Mouse (Mus musculus) kidney, embryonic 16.5 days (tissue): ENCODE measurements at regions not wholly inside any gene's neighbourhood (a gene's known extent, or its start where the extent isn't known, plus 50 kb on each side); places are given as distances from the start of the nearest gene placed in this dataset.

Experiments used
- ATAC-seq: fragments of 200-750 bp; cut with Nextera tagmentation; 2 replicates; pipeline ENCODE4 v1.8.0; 2017; ENCODE audit warnings: moderate TSS enrichment; ENCODE audit not compliant: low FRiP score, low TSS enrichment
- H3K27ac ChIP-seq: fragments of 300-500 bp; sonication (generic); 2 replicates; pipeline ENCODE4 v1.5.1; 2014; ENCODE audit warnings: low read length
- H3K27me3 ChIP-seq: fragments of 300-500 bp; sonication (generic); 2 replicates; pipeline ENCODE4 v1.6.1; 2014; ENCODE audit warnings: low read length, control low read depth, mixed read lengths; ENCODE audit not compliant: insufficient read depth
- H3K36me3 ChIP-seq: fragments of 300-500 bp; sonication (generic); 2 replicates; pipeline ENCODE4 v1.6.1; 2014; ENCODE audit warnings: low read length, control low read depth, mixed read lengths; ENCODE audit not compliant: insufficient read depth
- H3K4me1 ChIP-seq: fragments of 300-500 bp; sonication (generic); 2 replicates; pipeline ENCODE4 v1.6.1; 2014; ENCODE audit warnings: low read length, control low read depth, mixed read lengths; ENCODE audit not compliant: insufficient read depth
- H3K4me2 ChIP-seq: fragments of 300-500 bp; sonication (generic); replicated peaks from 2 replicates; pipeline ENCODE4 v1.6.1; 2014; ENCODE audit warnings: low read depth, low read length
- H3K4me3 ChIP-seq: fragments of 300-500 bp; sonication (generic); 2 replicates; pipeline ENCODE4 v1.5.1; 2014; ENCODE audit warnings: mild to moderate bottlenecking, low read length
- H3K9ac ChIP-seq: fragments of 300-500 bp; sonication (generic); replicated peaks from 2 replicates; pipeline ENCODE4 v1.6.1; 2014; ENCODE audit warnings: low read length
- H3K9me3 ChIP-seq: fragments of 300-500 bp; sonication (generic); 2 replicates; pipeline ENCODE4 v1.6.1; 2016; ENCODE audit warnings: low read length, control low read depth
- WGBS: fragments of 180-500 bp; shearing (Covaris S2); extraction: QIAGEN DNeasy Blood & Tissue Kit; methylation state at CpG from one replicate; pipeline ENCODE4 v1.1.7; 2014; 5-methylcytosine and 5-hydroxymethylcytosine counted together

DNA sequence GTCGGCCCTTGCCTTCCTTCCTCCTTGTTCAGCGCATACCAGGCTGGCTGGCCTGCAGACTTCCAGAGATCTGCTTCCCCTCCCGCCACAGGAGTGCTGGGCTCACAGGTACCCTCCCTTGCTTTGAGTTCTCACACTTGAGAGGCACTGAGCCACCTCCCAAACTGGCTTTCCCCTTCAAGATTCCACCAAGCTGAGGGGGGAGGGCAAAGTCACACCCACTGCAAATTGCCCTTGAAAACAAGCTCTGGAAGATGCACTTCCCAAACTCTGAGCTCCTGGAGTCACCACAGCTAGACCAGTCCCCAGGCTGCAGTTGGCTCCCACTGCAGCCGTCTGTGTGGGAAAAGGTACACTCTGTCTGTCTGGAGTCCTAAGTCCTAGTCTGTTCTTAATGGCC is 142.1 kb upstream of the Slc22a12 start:
- 32% methylated on average over 4 of the region's 4 CpGs for WGBS

DNA sequence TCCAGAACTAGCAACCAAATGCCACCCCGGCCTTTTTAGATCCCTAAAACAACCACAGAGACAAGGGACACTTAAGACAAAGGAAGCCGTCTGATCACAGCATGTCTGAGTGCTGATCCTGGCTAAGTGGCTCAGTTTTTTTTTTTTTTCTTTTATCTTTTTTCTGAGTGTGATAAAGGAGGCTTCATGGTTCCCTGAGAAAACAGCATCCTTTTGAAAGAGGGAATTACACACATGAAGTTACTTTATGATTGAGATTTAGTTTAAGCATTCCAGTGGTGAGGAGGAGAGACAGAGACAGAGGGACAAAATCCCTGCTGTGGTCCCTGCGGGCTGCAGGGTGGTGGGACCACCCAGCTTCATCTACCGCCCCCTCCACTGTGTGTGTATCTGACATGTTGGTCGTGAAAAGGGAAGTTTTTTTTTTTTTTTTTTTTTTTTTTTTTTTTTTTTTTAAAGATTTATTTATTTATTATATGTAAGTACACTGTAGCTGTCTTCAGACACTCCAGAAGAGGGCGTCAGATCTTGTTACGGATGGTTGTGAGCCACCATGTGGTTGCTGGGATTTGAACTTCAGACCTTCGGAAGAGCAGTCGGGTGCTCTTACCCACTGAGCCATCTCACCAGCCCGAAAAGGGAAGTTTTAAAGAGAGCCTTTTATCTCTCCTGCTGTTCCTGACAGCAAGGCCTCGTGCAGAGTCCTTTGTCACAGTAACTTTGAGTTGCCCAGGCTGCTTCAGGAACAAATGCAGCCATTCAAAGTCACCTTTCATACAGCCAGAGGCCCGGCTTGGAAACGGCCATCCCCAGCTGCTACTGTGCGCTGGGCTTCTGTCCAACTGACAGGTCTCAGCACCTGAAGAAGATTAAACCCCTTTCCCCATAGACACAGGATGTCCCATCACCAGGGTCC is 136.8 kb upstream of the Slc22a12 start:
- H3K27me3 ChIP-seq, result no peaks in the 10 kb centered on the region
- no peak overlapping the region for H3K4me2 ChIP-seq
- WGBS, result 47% methylated on average over 12 of the region's 14 CpGs
- H3K27ac ChIP-seq, result no peak overlapping the region
- no peaks in the 10 kb centered on the region for H3K9me3 ChIP-seq
- no peak for ATAC-seq
- no peak overlapping the region for H3K4me3 ChIP-seq
- H3K9ac ChIP-seq, result no peak overlapping the region
- H3K36me3 ChIP-seq, result no peaks in the 10 kb centered on the region
- no peaks in the 10 kb centered on the region for H3K4me1 ChIP-seq

More for the DNA sequence above, 142.1 kb upstream of the Slc22a12 start:
- H3K9ac ChIP-seq, result no peak overlapping the region
- H3K27me3 ChIP-seq, result 0 out of 2 replicates have a peak, but pooled peaks cover 5% of the 10 kb centered on the region
- no peak overlapping the region for H3K4me2 ChIP-seq
- no peaks in the 10 kb centered on the region for H3K36me3 ChIP-seq
- no peaks in the 10 kb centered on the region for H3K4me1 ChIP-seq
- no peak for ATAC-seq
- no peak overlapping the region for H3K27ac ChIP-seq
- H3K9me3 ChIP-seq, result no peaks in the 10 kb centered on the region
- H3K4me3 ChIP-seq, result no peak overlapping the region

- 82% methylated on average over 12 of the region's 12 CpGs for WGBS
- no peaks in the 10 kb centered on the region for H3K4me1 ChIP-seq
- no peak overlapping the region for H3K9ac ChIP-seq
- H3K27me3 ChIP-seq, result no peaks in the 10 kb centered on the region
- H3K27ac ChIP-seq, result no peak overlapping the region
- H3K36me3 ChIP-seq, result no peaks in the 10 kb centered on the region
- no peak overlapping the region for H3K4me2 ChIP-seq
- no peak overlapping the region for H3K4me3 ChIP-seq
- no peak for ATAC-seq
- no peaks in the 10 kb centered on the region for H3K9me3 ChIP-seq
These were observed 134.7 kb upstream of the Slc22a12 start for GRCm38 (mm10) chr19:6677511-6677910.

GRCm38 (mm10) chr19:6675586-6675985 is 132.8 kb upstream of the Slc22a12 start:
- no peaks in the 10 kb centered on the region for H3K9me3 ChIP-seq
- WGBS, result 47% methylated on average over 3 of the region's 3 CpGs
- no peaks in the 10 kb centered on the region for H3K27me3 ChIP-seq
- H3K4me2 ChIP-seq, result no peak overlapping the region
- no peak overlapping the region for H3K4me3 ChIP-seq
- no peak overlapping the region for H3K9ac ChIP-seq
- no peak overlapping the region for H3K27ac ChIP-seq
- no peak for ATAC-seq
- H3K4me1 ChIP-seq, result no peaks in the 10 kb centered on the region
- no peaks in the 10 kb centered on the region for H3K36me3 ChIP-seq

GRCm38 (mm10) chr19:6671696-6672095 is 128.9 kb upstream of the Slc22a12 start:
- Histone ChIP-seq H3K4me1 (no peaks in the 10 kb centered on the region), H3K27me3 (no peaks in the 10 kb centered on the region), H3K9me3 (no peaks in the 10 kb centered on the region), H3K9ac (no peak overlapping the region), H3K4me2 (no peak overlapping the region), H3K4me3 (no peak overlapping the region), H3K27ac (no peak overlapping the region), H3K36me3 (no peaks in the 10 kb centered on the region)
- no peak for ATAC-seq
- WGBS, result 85% methylated on average over 6 of the region's 6 CpGs

DNA sequence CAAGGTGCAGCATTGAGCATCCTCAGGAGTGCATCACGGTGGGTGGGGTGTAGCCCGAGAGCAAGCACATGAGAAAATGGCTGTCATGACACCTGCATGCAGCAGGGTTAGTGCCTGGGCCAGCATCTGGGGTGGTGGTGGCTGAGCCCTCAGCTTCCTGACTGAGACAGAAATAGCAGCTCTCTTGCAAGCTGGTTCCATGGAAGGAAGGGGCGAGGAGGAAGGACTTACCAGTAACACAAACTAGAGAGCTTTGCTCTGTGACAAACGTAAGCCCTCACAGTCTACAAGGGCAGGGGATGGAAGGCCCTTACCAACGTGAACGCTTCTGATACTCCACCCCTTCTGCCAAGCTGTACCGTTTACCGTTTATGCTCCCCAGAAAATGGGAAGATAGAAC is 127.0 kb upstream of the Slc22a12 start:
- 74% methylated on average over 8 of the region's 8 CpGs for WGBS
- no peaks in the 10 kb centered on the region for H3K4me1 ChIP-seq
- ATAC-seq, result no peak
- H3K9me3 ChIP-seq, result no peaks in the 10 kb centered on the region
- no peak overlapping the region for H3K4me2 ChIP-seq
- H3K36me3 ChIP-seq, result no peaks in the 10 kb centered on the region
- H3K4me3 ChIP-seq, result no peak overlapping the region
- no peak overlapping the region for H3K9ac ChIP-seq
- no peaks in the 10 kb centered on the region for H3K27me3 ChIP-seq
- H3K27ac ChIP-seq, result no peak overlapping the region

DNA sequence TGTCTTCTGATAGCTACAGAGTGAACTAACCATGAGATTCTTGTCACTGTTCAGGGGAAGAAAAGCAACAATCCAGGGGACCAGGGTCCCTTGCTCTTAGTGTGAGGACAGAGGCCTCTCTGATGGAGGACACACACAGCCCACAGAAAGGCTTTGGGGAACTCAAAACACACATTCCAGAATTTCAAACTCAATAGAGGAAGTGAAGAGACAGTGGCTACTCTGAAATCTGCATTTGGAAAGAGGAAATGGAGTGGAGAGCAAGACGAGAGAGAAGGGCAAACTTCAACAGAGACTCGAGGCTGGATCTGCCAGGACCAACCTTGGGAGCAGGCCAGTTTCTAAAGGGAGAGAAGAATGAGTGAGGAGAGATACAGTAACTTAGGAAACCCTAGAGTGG is 125.7 kb upstream of the Slc22a12 start:
- Histone ChIP-seq H3K4me1 (no peaks in the 10 kb centered on the region), H3K27ac (no peak overlapping the region), H3K9me3 (no peaks in the 10 kb centered on the region), H3K4me2 (no peak overlapping the region), H3K36me3 (no peaks in the 10 kb centered on the region), H3K27me3 (no peaks in the 10 kb centered on the region), H3K4me3 (no peak overlapping the region), H3K9ac (no peak overlapping the region)
- no peak for ATAC-seq
- WGBS, result 75% methylated on average over 2 of the region's 2 CpGs

DNA sequence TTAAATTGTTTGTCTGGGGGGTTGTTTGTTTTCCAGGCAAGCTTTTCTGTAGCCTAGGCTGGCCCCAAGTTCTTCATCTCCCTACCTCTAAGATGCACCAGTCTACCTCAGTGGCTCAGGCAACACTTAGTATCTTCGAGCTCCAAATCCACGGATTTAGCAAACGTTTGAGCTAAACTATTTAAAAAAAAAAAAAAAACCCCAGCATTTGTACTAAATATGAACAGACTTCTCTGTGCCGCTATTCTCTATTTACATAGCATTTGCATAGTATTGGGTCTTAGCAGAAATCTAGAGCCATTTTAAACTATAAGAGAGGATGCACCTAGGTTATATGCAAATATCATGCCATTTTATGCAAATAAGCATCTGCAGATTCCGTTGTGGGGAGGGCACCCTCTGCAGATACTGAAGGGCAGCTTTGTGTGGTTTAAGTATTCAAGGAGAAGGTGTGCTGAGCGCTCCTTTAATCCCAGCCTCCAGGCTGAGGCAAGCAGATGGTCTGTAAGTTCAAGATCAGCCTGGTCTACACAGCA is 123.4 kb upstream of the Slc22a12 start:
- no peak for ATAC-seq
- no peak overlapping the region for H3K4me3 ChIP-seq

GRCm38 (mm10) chr19:6665264-6666054 is 122.6 kb upstream of the Slc22a12 start:
- Histone ChIP-seq H3K27me3 (no peaks in the 10 kb centered on the region), H3K36me3 (no peaks in the 10 kb centered on the region), H3K9ac (no peak overlapping the region), H3K9me3 (no peaks in the 10 kb centered on the region), H3K27ac (no peak overlapping the region), H3K4me3 (no peak overlapping the region), H3K4me2 (no peak overlapping the region), H3K4me1 (no peaks in the 10 kb centered on the region)
- WGBS, result 68% methylated on average over 15 of the region's 15 CpGs
- ATAC-seq, result no peak

More for the DNA sequence above, 123.4 kb upstream of the Slc22a12 start:
- 70% methylated on average over 6 of the region's 6 CpGs for WGBS
- Histone ChIP-seq H3K4me1 (no peaks in the 10 kb centered on the region), H3K27me3 (no peaks in the 10 kb centered on the region), H3K9ac (no peak overlapping the region), H3K9me3 (no peaks in the 10 kb centered on the region), H3K27ac (no peak overlapping the region), H3K36me3 (no peaks in the 10 kb centered on the region), H3K4me2 (no peak overlapping the region)
